Mouse (Mus musculus) brain, embryonic 14.5 days (tissue): ENCODE measurements around the gene Cxcr6. TPM values are rescaled to one million over a fixed set of nuclear protein-coding genes. Genes with fewer than 3 reads are reported as not detected.

Experiments used
- DNase-seq: peaks from one replicate; pipeline ENCODE4 v3.0.0-alpha.2; 2011; ENCODE audit warnings: low read depth
- CTCF ChIP-seq: fragments of 200-500 bp; IDR thresholded peaks from 2 replicates; pipeline ENCODE4 v1.5.1; 2012; ENCODE audit warnings: inconsistent platforms, mild to moderate bottlenecking, moderate library complexity, borderline replicate concordance; ENCODE audit not compliant: insufficient read depth, insufficient read length; ENCODE audit errors: extremely low read depth
- POLR2A ChIP-seq: fragments of 200-500 bp; IDR thresholded peaks from 2 replicates; pipeline ENCODE4 v1.6.1; 2012; ENCODE audit warnings: mild to moderate bottlenecking, inconsistent platforms, borderline replicate concordance; ENCODE audit not compliant: poor library complexity, insufficient read depth, insufficient read length, severe bottlenecking; ENCODE audit errors: extremely low read depth
- polyA plus RNA-seq: library from polyadenylated mRNA; depleted of rRNA; stranded (reverse); fragments of >200 nt; gene quantifications from 2 replicates; pipeline ENCODE4 v1.2.3, GENCODE M21; 2012

Gene Cxcr6
- polyA plus RNA-seq, 1 experiment, result not detected

DNA sequence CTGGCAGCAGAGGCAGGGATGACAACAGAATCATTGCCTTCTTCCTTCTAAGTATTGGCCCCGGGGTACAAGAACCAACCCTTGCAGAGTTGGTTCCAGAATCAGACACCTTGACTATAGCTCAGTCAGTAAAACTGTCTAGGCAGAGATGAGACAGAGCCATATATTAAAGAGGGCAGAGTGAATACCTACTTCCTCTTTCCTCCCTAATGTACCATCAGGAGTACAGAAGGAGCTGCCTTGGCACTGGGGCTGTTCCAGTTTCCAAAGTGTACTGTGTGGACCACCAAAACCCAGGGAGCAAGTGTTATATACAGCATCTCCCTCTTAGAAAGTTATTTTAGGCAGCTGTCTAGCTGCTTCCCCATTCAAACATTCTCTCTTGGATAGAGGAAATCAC, 4.7 kb upstream of the Cxcr6 start:
- no peak for DNase-seq
- TF ChIP-seq POLR2A (no peak), CTCF (no peak)

DNA sequence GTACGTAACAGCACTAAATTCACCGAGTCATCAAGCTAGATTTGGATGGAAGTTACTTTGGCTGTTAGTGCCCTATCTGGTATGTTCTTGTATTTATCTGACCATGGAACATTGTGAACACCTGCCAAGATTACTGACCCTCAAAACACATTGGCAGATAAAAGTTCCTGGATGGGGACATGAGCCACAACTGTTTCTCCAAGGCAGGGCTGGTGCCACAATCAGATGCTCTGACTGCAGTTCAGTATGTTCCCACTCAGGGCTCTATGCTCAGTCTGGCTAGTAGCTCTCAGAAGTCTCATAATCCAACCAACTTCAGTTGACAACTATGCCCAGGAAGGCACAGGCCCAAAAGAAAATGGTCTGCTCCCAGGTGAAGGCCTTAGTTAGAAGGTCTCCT, 3.9 kb upstream of the Cxcr6 start:
- DNase-seq, result no peak
- no peak for TF ChIP-seq POLR2A
- TF ChIP-seq CTCF, result no peak

DNA sequence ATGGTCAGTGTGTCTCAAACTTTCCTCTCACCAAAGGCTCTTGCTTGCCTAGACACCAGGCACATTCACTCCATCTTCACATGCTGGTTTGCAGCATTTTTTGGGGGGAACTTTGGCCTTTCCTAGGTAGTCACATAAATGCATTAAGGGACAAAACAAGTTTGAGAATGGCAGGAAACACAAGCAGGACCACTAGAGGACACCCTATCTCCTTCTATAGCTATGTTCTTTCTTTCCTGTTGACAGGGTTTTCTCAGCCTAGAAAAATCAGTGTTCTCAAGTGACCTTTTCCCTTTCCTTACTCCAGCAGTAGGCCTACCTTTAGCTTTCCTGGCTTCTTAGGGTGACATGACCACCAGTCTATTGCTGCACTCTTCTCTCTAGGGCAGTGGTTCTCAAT, 3.4 kb upstream of the Cxcr6 start:
- TF ChIP-seq POLR2A (no peak), CTCF (no peak)

DNA sequence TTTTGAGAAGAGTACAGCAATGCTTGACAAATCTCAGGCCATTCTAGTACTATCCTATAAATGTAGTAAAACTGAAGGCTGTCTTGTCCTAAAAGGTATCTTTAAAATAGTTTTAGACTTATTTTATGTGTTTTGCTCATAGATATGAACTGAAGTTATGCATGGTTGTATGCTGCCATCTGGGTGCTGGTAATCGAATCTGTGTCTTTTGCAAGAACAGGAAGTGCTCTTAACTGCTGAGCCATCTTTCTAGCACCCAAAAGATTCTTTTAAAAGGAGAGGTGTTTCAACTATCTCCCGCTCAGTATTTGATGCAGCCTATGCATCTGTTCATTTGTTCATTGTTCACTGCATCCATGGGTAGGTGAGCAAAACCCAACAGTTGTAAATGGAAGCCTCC, 1.0 kb upstream of the Cxcr6 start:
- TF ChIP-seq CTCF (no peak), POLR2A (no peak)
- DNase-seq, result no peak

More for the DNA sequence above, 3.4 kb upstream of the Cxcr6 start:
- no peak for DNase-seq

DNA sequence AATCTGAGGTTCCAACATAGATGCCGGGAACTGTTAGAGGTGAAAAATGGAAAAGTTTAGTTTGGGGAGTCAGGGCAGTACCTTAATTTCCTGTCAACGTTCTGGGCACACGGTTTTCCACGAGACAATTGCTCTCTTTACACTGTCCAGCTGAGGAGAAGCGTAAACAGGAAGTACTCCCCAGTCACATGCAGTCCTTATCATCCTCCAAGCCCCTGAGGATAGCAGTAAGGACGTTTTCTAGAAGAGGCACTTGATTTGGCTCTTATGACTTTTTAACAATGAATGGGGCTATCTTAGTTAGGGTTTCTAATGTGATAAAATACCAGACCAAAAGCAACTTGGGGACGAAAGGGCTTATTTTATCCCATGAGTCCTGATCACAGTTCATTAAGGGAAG, 2.3 kb downstream of the Cxcr6 start:
- DNase-seq, result no peak
- TF ChIP-seq CTCF, result no peak
- no peak for TF ChIP-seq POLR2A

DNA sequence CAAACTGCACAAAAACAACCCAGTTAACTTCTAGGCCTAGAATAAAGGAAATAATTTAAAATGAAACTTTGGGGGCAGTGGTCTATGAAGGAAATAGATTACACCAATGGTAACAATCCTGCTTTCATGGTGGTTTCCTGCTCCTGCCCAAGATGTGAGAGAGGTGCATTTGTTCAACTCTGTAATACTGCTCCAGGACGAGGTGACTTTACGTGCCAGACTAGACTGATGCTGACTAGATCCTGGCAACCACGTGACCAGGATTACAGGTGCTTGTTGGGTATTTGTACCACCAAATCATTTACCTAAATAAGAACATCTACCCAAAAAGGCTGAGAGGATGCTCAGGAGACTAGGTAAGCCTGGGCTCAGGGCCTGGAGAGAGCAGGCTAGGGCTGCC, 5.6 kb downstream of the Cxcr6 start:
- no peak for DNase-seq

DNA sequence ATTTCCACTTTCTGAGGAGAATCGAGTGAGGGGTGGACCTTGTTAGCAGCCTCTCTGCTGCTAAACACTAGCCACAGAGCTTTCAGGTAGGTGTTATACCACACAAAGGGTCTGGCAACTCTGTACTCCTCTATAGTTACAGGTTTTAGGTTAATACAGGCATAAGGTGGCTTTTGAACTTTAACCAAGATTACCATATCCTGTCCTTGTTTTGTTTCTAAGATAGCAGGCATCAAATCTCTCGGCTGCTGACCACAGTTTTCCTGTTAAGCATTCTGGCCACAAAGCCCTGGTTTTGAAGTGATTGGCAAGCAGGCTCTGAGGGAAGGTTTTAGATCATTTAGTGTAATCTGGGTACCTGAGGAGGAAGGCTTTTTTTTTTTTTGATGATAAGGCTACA, 8.1 kb downstream of the Cxcr6 start:
- DNase-seq, result no peak
- TF ChIP-seq POLR2A, result no peak
- no peak for TF ChIP-seq CTCF

More for the DNA sequence above, 5.6 kb downstream of the Cxcr6 start:
- TF ChIP-seq CTCF (no peak), POLR2A (no peak)

DNA sequence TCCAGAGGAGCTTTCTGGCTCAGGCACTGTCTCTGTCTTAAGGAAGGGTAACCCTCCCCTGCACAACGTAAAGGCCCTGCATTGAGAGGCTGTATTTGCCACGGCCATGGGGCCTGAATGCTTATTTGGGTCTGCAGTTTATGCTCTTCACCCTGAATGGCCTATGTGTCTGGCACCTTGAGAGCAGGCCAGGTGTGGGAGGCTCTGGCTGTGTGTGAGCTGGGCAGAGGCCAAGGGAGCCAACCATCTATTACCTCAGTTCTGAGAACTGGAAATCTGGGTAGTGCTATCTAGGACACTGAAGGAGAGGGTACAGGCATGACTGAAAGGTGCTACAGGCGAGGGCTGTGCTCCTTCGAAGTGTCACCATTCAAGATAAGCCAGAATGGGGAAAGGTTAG, 8.5 kb downstream of the Cxcr6 start:
- no peak for DNase-seq
- no peak for TF ChIP-seq POLR2A

DNA sequence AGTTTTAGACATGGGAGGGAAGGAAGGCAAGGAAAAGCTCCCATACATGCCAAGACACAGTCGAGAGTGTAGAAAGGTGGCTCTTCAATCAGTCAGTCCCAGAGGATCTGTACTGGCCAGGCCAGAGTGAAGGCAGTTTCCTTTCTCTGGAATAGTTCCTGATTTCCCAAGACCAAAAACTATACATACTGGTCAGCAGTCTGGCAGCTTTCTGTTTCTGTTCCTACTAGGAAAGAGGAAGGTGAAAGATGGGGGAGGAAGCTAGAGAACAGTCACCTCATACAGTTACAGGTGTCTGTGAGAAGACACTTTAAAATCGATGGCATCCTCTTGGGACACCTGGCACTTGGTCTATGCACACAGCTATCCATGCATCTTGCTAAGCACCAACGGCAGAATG, 9.2 kb downstream of the Cxcr6 start:
- no peak for DNase-seq
- TF ChIP-seq POLR2A, result no peak

DNA sequence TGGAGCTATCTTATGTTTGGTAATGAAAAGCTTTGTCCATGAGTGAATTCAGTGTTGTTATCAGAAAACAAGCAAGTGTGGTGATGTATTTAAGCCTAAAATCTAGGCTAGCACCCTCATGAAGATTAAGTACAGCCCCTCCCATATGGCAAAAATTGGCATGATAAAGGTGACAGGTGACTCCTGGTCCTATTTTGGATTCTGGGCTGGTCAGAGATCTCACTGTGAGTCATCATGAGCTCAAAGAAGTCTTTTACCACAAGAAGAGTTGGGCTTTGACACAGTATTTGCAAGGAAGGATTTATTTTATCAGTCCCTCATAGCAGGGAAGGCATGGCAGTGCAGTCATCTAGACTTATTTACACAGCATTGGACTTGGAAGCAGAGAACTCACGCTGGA, 9.7 kb downstream of the Cxcr6 start:
- no peak for DNase-seq

DNA sequence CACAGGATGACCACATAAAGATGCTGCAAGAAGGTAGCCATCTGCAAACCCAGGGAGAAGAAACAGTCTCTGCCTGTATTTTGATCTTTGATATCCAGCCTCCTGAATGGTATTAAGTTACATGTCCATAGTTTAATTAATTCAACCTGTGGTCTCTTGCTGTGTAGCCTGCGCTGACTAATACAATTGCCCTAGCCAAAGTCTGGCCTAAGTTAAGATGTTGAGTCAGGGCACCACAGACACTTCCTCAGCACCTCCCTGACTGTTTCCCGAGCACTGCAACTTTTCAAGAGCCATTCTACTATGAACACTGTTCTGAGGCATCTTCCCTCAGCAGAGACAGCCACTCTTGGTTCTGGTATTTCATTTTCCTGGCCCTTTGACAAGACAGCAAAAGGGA, 12.3 kb downstream of the Cxcr6 start:
- DNase-seq, result no peak
- TF ChIP-seq CTCF (no peak), POLR2A (no peak)

More for the DNA sequence above, 9.7 kb downstream of the Cxcr6 start:
- TF ChIP-seq CTCF (no peak), POLR2A (no peak)

DNA sequence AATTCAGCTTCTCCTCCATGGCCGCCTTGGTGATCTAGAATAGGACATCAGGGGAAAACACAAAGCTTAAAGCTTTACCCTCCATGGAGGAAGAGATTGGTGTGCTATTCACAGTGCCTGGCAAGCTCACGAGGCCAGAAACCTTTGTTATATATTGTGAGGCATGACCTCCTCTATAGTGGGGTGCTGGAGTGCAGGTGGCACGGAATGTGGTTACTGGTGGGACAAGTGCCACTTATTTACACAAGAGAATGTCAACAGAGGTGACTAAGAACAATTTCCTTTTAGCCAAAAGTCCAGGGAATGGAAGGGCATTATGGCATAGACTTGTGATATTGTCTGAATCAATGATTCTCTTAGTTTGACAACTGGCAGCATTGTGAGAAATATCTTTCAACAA, 20.4 kb downstream of the Cxcr6 start:
- no peak for DNase-seq
- TF ChIP-seq CTCF (no peak), POLR2A (no peak)

DNA sequence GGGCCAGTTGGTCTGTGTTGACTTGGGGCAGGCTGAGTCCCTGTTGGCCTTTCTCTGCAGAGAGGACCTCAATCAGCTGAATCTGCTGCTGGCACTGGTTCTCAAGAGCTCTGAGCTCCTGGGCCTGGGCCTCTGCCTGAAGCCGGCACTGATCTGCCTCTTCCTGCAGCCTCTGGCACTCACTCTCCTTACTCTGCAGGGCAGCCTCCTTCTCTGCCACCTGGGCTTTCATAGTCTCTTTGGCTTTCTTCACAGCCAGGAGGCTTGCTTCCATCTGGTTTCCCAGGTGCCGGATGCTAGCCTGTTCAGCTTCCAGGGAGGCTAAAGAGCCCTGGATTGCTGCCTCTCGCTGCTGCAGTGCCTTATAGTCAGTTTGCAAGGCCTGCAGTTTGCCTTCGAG, 22.6 kb downstream of the Cxcr6 start:
- no peak for TF ChIP-seq CTCF
- TF ChIP-seq POLR2A, result no peak
- no peak for DNase-seq

DNA sequence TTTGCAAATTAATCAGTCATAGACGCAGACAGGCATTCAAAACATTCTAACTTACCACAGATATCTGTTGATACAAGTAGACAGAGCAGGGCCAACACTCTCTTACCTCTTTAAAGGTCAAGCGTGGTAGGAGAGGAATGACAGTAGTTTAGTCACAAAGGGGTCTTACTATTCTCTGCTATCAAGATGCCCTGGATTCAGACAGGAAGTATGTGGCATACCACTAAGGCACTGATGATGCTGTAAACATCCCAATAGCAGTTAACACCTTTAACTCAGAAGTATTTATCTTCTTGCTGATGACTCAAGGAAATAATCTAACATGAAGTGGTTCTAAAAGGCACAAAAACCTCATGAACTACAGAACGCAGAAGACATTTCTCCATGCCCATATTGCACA, 29.6 kb downstream of the Cxcr6 start:
- TF ChIP-seq CTCF, result no peak
- no peak for TF ChIP-seq POLR2A

DNA sequence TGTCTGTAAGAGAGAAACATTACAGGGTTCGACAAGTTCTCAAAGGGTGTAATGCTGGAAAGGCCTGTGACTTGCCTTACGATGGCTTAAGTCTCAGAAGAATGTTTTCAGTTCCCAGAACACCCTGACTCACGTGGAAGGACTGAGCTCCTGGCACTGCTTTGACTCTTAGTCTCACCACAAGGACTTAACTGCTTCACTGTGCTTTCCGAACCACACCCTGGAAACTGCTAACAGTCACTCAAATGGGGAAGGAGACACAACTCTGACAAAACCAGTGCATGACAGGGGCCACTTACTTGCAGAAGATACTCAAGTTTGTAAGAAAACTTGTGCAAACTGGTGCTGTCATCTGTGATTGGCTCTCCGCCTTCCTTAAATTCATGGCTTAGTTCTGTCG, 34.0 kb downstream of the Cxcr6 start:
- TF ChIP-seq POLR2A (no peak), CTCF (no peak)
- no peak for DNase-seq

More for the DNA sequence above, 29.6 kb downstream of the Cxcr6 start:
- DNase-seq, result no peak

DNA sequence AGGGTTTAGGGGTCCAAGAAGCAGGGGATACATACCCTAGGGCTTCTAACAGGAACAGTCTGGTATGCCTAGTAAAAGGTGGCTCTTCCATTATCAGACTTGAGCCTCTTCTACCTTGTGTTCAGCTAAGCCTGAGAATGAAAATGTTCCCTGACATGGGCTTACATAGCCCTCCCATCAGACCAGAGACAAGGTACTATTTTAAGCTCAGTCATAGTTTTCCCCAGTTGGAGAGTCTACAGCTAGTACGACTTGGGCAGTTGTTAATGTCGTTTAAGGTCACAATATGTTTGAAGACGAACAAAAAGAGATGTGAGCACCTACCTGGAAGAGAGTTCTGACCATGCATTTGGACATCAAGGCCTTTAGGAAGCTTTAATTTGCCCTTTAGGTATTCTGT, 38.2 kb downstream of the Cxcr6 start:
- DNase-seq, result no peak
- TF ChIP-seq POLR2A (no peak), CTCF (no peak)

DNA sequence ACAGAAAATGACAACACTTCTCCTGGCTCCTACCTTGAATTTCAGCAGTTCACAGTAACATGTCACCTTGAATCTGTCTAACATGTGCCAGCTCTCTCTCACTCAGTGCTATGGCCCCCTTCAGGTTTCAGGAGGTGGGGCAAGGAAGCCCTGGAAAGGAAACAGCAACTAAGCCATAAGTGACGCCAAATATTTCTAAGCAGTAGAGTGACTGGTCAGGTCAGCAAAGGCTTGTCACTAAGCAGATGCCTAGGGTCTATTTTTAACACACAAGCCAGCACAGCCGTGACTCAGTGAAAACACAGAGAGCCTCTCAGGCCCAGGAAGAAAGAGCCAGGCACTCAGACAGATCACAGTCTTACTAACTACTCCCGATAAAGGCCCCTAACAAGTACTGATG, 38.8 kb downstream of the Cxcr6 start:
- TF ChIP-seq POLR2A (no peak), CTCF (no peak)
- DNase-seq, result peak; percentile 0
